Mouse (Mus musculus) heart, adult 2 months (tissue): ENCODE data around the gene P3h3.

ENCODE experiments used
- CTCF ChIP-seq: fragments of 200-600 bp; IDR thresholded peaks from 2 replicates; pipeline ENCODE4 v1.8.1; 2022; ENCODE audit warnings: antibody characterized with exemption, mild to moderate bottlenecking, moderate library complexity
- POLR2A ChIP-seq: fragments of 200-500 bp; IDR thresholded peaks from 2 replicates; pipeline ENCODE4 v1.6.1; 2011; ENCODE audit warnings: mild to moderate bottlenecking, low read depth, low read length, control low read depth; ENCODE audit not compliant: insufficient read depth

GRCm38 (mm10) chr6:124828868-124829798 is 28.4 kb downstream of the P3h3 start, which contains the start of the genes Usp5 and Cdca3:
- TF ChIP-seq CTCF (peak; percentile 4; the same call in 1 of the 2 replicates), POLR2A (peak; percentile 60; the same call in 1 of the 2 replicates)
